Mouse (Mus musculus): Measurements from ENCODE around the gene Tmc6. TPM values are rescaled to one million over a fixed set of nuclear protein-coding genes. Genes with fewer than 3 reads are reported as not detected.

Tmc6 gene
- total RNA-seq, 4 experiments from 2014 or later: 28.2 to 50.0 (median 40.7) TPM

GRCm38 (mm10) chr11:117780582-117781111 is 1.4 kb downstream of the Tmc6 start:
- peak; percentile 92 for DNase-seq

- DNase-seq: no peak
Observed at GRCm38 (mm10) chr11:117780199-117780515, 1.8 kb downstream of the Tmc6 start.

DNA sequence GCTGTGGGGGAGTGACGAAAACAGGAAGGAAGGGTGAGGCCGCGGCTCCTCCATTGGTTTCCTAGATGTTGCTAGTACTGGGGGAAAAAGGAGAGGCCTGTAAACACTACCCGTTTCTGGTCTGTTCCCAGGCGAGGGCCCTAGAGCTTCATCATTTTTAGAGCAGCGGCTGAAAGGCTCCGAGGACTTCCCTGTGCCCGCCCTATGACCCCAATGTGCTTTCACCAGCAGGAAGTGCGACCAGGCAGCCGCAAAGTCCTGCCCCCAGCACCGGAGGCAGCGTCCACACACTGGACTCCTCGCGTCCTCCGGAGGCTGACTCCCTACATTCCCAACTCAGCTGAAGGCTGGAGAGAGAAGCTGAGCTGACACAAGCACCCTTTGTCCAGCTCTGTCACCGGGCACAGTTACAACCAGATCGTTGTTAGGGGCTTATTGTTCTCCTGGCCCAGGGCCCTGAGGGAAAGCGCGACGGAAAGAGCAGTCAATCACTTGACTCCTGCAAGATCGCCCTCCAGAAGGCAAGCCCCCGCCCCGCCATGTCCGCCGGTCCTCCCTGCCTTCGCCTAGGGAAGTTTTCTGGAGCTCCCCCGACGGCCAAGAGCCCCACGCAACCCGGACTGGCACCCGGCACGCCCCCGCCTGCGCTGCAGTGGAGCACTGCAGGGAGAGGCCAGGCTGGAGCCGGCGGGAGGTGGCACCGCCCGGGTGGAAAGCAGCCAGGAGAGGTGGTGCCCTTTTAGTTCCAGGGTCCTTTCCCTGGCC is 2.4 kb downstream of the Tmc6 start:
- DNase-seq: peak; percentile 73

DNA sequence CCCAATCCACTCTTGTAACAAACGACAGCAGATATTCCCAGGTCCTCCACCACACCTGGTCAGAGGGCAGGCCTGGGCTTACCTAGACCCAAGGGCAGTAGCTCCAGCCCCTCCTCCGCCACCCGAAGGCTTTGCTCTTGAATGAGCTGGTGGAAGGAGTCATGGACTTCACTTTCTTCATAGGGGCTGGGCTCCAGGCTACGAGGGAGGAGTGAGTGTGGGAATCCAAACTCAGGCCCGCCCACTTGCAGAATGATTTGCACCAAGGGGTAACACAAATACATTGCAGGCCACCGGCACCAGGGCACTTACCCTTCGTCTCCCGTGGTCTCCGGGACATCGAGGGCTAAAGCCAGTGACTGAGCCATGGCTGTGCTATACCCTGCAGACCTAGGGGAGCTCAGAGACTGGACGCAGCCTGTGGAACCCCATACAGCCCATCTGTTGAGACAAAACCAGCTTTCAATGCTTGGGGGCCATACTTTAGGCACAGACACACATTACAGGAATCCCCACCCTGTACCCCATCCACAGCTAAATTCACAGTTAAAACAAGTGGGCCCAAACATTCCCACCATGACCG is 3.1 kb downstream of the Tmc6 start:
- no peak for DNase-seq

DNA sequence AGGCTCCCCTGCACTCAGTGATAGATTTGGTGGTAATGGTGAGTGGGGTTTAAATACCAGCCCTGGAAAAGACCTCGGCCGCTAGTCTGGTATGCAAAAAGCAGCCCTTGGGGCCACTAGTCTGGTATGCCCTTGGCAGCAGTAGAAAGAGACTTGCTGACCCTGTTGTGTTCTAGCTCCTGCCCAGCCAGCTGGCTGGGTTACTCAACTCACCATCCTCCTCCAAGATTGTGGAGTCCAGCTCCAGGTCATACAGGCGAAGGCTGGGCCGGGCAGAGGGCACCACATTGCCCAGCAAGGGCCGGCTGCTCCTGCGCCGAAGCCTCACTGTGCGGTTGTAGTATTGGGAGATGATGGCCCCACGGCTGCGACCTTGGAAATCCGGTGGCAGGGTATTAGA is 4.0 kb downstream of the Tmc6 start:
- no peak for DNase-seq

- DNase-seq: no peak
Observed at GRCm38 (mm10) chr11:117777111-117777510, 4.9 kb downstream of the Tmc6 start.

- peak; percentile 66 for DNase-seq
Observed at GRCm38 (mm10) chr11:117776085-117776792, 5.8 kb downstream of the Tmc6 start.

GRCm38 (mm10) chr11:117775540-117775939 is 6.5 kb downstream of the Tmc6 start:
- DNase-seq: no peak

- no peak for DNase-seq
Observed at GRCm38 (mm10) chr11:117774925-117775324, 7.1 kb downstream of the Tmc6 start.

GRCm38 (mm10) chr11:117772352-117772751 is 9.6 kb downstream of the Tmc6 start:
- no peak for DNase-seq

DNA sequence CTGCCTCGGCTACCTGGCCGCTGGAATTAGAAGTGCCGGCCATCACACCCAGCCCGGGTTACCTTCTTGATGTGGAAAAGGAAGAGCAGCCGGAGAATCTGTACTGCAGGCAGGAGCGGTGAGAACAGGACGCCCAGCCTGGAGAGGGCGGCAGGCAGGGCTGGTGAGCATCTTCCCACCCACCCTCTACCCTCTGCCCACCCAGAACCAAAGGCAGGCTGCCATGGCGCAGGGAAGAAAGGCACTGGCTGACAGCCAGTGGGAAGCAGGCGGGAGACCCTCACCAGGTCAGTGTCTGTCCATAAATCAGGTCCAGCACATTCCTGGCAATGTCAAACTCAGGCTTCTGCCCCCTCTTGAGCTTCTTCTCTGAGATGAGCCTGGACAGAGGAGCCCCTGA is 11.6 kb downstream of the Tmc6 start:
- DNase-seq: no peak

GRCm38 (mm10) chr11:117769683-117770047 is 12.3 kb downstream of the Tmc6 start:
- no peak for DNase-seq

DNA sequence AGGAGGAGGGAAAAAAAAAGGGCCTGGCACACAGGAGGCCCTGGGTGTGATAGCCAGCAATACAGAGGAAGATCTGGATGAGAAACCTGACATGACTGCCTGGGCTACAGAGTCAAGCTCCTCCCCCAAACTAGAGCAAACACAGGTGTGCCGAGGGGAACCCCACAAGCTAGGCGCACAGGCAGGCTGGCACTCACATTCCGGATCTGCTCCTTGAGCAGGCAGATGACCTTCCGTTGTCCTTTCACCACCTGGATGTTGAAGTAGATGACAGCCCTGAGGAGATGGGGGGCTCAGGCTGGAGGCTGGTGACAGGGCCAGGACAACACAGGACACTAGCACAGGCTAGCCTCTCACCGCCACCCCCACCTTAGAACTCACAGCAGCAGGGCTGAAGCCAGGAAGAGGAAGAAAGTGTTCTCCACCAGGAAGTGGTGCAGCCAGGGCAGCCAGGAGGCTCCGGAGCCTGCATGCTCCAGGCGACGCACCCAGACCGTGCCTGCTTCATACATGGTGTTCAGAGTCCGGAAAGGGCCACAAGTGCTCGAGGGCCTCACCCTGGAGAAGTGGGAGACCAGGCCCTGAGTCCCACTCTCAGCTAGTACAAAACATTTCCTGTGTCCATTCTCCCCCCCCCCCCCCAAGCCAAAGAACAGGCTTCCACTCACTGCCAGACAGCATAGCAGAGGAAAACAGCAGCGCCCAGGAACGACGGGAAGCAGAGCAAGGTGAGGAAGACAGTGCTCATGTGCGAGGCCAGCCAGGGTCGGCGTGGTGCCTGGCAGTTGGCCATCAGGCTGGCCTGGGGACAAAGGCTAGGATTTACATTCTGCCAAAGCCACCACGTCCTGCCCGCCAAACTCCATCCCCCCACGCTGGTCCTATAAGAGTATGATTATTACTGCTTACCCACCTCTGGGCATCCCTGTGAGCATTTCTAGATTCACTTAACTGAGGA is 13.0 kb downstream of the Tmc6 start:
- DNase-seq: no peak

GRCm38 (mm10) chr11:117766275-117766674 is 15.7 kb downstream of the Tmc6 start:
- no peak for DNase-seq

- no peak for DNase-seq
Observed at GRCm38 (mm10) chr11:117765361-117765760, 16.6 kb downstream of the Tmc6 start.

- no peak for DNase-seq
Observed at GRCm38 (mm10) chr11:117764319-117764718, 17.7 kb downstream of the Tmc6 start.

DNA sequence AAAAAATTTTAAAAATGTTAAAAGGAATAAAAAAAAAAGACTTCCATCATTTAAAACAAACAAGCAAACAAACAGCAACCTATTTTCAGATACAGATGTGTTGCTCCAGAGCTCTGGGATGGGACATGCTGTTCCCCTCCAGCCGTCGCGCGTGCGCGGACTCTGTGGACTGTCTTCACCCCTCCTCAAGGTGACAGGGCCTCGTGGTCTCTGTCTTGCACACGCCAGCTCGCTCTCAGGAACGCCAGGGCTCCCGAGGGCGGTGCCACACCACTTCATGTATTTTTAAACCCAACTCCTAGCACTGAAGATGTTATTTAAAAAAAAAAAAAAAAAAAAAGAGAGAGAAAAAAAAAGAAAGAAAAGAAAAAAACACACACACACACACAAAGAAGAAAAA is 19.8 kb downstream of the Tmc6 start:
- no peak for DNase-seq

GRCm38 (mm10) chr11:117761801-117762200 is 20.2 kb downstream of the Tmc6 start:
- no peak for DNase-seq

GRCm38 (mm10) chr11:117760374-117761119 is 21.5 kb downstream of the Tmc6 start:
- no peak for DNase-seq

GRCm38 (mm10) chr11:117759267-117759666 is 22.7 kb downstream of the Tmc6 start:
- DNase-seq: no peak

- DNase-seq: no peak
Observed at GRCm38 (mm10) chr11:117755891-117756290, 26.1 kb downstream of the Tmc6 start.

DNA sequence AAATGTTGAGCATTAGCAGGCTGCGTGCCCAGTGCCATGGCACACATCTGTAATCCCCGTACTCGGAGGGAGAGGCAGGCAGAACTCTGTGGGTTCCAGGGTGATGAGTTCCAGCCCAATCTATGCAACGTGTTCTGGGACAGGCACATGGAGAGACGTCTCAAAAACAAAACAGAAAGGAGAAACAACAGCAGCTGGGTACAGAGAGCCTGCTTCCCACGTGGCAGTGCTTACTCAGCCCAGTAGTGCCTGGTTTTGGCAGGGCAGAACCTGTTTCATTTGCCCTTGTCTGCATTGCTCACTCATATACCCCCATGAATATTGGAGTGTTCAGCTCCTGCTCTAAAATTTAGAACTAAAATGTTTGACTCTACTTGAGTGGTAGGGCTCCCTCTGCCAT is 30.5 kb downstream of the Tmc6 start:
- DNase-seq: no peak

Data from adrenal gland, adult 8-10 months (tissue).